Mouse (Mus musculus): ENCODE data around the gene Ccdc183. TPM values are rescaled to one million over a fixed set of nuclear protein-coding genes. Genes with fewer than 3 reads are reported as not detected.

The Ccdc183 gene
- total and polyA plus RNA-seq, 3 experiments = 0.05 TPM; not detected in 2

- peaks cover 23% of the 10 kb centered on the region for H3K27me3 ChIP-seq (ENCODE audit: insufficient read depth, low read length)
- no peaks in the 10 kb centered on the region for H3K4me1 ChIP-seq (ENCODE audit: insufficient read depth, low read depth, low read length)
- no peaks in the 10 kb centered on the region for H3K36me3 ChIP-seq (replicated peaks)
- no peak for DNase-seq (ENCODE audit: low spot score)
- H3K9me3 ChIP-seq (replicated peaks) = no peaks in the 10 kb centered on the region
- ATAC-seq (ENCODE audit: extremely low read depth, insufficient number of reproducible peaks, low FRiP score, poor library complexity, severe bottlenecking) = no peak
- no peak within 1 kb of the TSS for H3K4me3 ChIP-seq (ENCODE audit: low read depth, low read length)
- TF ChIP-seq GATA2 (IDR thresholded peaks at IDR 0.05; ENCODE audit: borderline replicate concordance, low read depth, low read length) (no peak), CTCF (IDR thresholded peaks at IDR 0.05; ENCODE audit: low read depth, low read length) (no peak), POLR2AphosphoS5 (IDR thresholded peaks at IDR 0.05; ENCODE audit: insufficient replicate concordance, low read depth, low read length) (no peak), GATA1 (IDR thresholded peaks at IDR 0.05; ENCODE audit: borderline replicate concordance, low read length) (no peak), TAL1 (conservative IDR thresholded peaks at IDR 0.05; ENCODE audit: low read depth, low read length) (no peak)
These were observed 40.2 kb upstream of the Ccdc183 start, which contains the start of gene Lcn5 for GRCm38 (mm10) chr2:25657652-25658051. Lcn5 (plus strand) TSS chr2:25657952.

DNA sequence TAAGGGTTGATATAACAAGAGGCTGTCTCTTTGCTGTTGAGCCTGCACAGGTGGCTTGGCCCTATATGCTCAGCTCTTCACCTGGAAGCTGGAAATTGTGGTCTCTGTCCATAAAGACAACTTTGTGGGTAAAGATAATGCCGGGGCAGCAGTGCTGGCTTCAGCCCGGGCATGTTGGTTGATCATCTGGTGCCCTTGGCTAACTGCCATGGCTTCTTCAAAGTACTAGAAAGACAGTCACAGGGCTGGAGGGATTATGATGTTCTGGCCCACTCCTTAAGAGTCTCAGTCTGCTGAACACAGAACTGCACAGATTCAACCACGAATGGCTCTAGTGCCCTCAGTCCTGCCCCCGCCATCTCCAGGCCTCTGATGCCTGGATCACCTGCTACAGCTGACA lies 39.8 kb upstream of the Ccdc183 start:
- Histone ChIP-seq H3K9me3 (replicated peaks) (no peaks in the 10 kb centered on the region), H3K27me3 (ENCODE audit: insufficient read depth, low read length) (peaks cover 23% of the 10 kb centered on the region), H3K36me3 (replicated peaks) (no peaks in the 10 kb centered on the region), H3K4me1 (ENCODE audit: insufficient read depth, low read depth, low read length) (no peaks in the 10 kb centered on the region), H3K4me3 (ENCODE audit: low read depth, low read length) (no peak overlapping the region)
- no peak for DNase-seq (ENCODE audit: low spot score)
- no peak for TF ChIP-seq TAL1 (conservative IDR thresholded peaks at IDR 0.05; ENCODE audit: low read depth, low read length)
- no peak for TF ChIP-seq GATA2 (IDR thresholded peaks at IDR 0.05; ENCODE audit: borderline replicate concordance, low read depth, low read length)
- no peak for TF ChIP-seq CTCF (IDR thresholded peaks at IDR 0.05; ENCODE audit: low read depth, low read length)
- TF ChIP-seq GATA1 (IDR thresholded peaks at IDR 0.05; ENCODE audit: borderline replicate concordance, low read length) = no peak
- TF ChIP-seq POLR2AphosphoS5 (IDR thresholded peaks at IDR 0.05; ENCODE audit: insufficient replicate concordance, low read depth, low read length) = no peak
- no peak for ATAC-seq (ENCODE audit: extremely low read depth, insufficient number of reproducible peaks, low FRiP score, poor library complexity, severe bottlenecking)

- DNase-seq (ENCODE audit: low spot score) = no peak
- peaks cover 23% of the 10 kb centered on the region for H3K27me3 ChIP-seq (ENCODE audit: insufficient read depth, low read length)
- TF ChIP-seq GATA1 (IDR thresholded peaks at IDR 0.05; ENCODE audit: borderline replicate concordance, low read length) (no peak), TAL1 (conservative IDR thresholded peaks at IDR 0.05; ENCODE audit: low read depth, low read length) (no peak), POLR2AphosphoS5 (IDR thresholded peaks at IDR 0.05; ENCODE audit: insufficient replicate concordance, low read depth, low read length) (no peak), CTCF (IDR thresholded peaks at IDR 0.05; ENCODE audit: low read depth, low read length) (no peak), GATA2 (IDR thresholded peaks at IDR 0.05; ENCODE audit: borderline replicate concordance, low read depth, low read length) (no peak)
- no peak for ATAC-seq (ENCODE audit: extremely low read depth, insufficient number of reproducible peaks, low FRiP score, poor library complexity, severe bottlenecking)
- no peaks in the 10 kb centered on the region for H3K36me3 ChIP-seq (replicated peaks)
- H3K9me3 ChIP-seq (replicated peaks) = no peaks in the 10 kb centered on the region
- H3K4me3 ChIP-seq (ENCODE audit: low read depth, low read length) = no peak overlapping the region
- H3K4me1 ChIP-seq (ENCODE audit: insufficient read depth, low read depth, low read length) = no peaks in the 10 kb centered on the region
These were observed 39.2 kb upstream of the Ccdc183 start for GRCm38 (mm10) chr2:25656691-25657090.

DNA sequence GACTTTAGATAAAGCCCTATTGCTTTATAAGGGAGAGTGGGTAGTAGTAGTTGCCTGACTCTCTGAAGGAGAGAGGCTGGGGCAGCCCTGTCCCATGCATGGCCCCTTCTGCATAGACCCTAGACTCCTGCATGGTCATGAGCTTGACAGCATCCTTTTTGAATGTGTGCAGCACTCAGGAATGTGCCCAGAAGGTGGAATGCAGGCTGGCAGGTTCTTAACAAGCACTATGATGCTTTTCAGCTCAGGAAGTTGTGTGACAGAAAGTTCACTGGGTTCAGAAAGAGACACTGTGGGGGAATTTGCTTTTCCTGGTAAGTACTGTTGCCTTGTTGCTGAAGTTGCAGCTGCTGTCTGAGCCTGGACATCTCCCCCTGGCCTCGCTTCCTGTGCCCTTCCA lies 37.0 kb upstream of the Ccdc183 start:
- Histone ChIP-seq H3K9me3 (replicated peaks) (no peaks in the 10 kb centered on the region), H3K4me3 (ENCODE audit: low read depth, low read length) (no peak overlapping the region), H3K36me3 (replicated peaks) (no peaks in the 10 kb centered on the region), H3K4me1 (ENCODE audit: insufficient read depth, low read depth, low read length) (no peaks in the 10 kb centered on the region), H3K27me3 (ENCODE audit: insufficient read depth, low read length) (peaks cover 28% of the 10 kb centered on the region)
- no peak for DNase-seq (ENCODE audit: low spot score)
- TF ChIP-seq GATA1 (IDR thresholded peaks at IDR 0.05; ENCODE audit: borderline replicate concordance, low read length) = no peak
- TF ChIP-seq GATA2 (IDR thresholded peaks at IDR 0.05; ENCODE audit: borderline replicate concordance, low read depth, low read length) = no peak
- TF ChIP-seq CTCF (IDR thresholded peaks at IDR 0.05; ENCODE audit: low read depth, low read length) = no peak
- no peak for TF ChIP-seq TAL1 (conservative IDR thresholded peaks at IDR 0.05; ENCODE audit: low read depth, low read length)
- TF ChIP-seq POLR2AphosphoS5 (IDR thresholded peaks at IDR 0.05; ENCODE audit: insufficient replicate concordance, low read depth, low read length) = no peak
- no peak for ATAC-seq (ENCODE audit: extremely low read depth, insufficient number of reproducible peaks, low FRiP score, poor library complexity, severe bottlenecking)

GRCm38 (mm10) chr2:25652902-25653301 lies 35.4 kb upstream of the Ccdc183 start, which contains the start of gene Lcn8:
Lcn8 (plus strand) TSS chr2:25653120.
- TF ChIP-seq GATA1 (IDR thresholded peaks at IDR 0.05; ENCODE audit: borderline replicate concordance, low read length) = no peak
- TF ChIP-seq TAL1 (conservative IDR thresholded peaks at IDR 0.05; ENCODE audit: low read depth, low read length) = no peak
- no peak for TF ChIP-seq CTCF (IDR thresholded peaks at IDR 0.05; ENCODE audit: low read depth, low read length)
- no peak for TF ChIP-seq GATA2 (IDR thresholded peaks at IDR 0.05; ENCODE audit: borderline replicate concordance, low read depth, low read length)
- TF ChIP-seq POLR2AphosphoS5 (IDR thresholded peaks at IDR 0.05; ENCODE audit: insufficient replicate concordance, low read depth, low read length) = no peak
- ATAC-seq (ENCODE audit: extremely low read depth, insufficient number of reproducible peaks, low FRiP score, poor library complexity, severe bottlenecking) (no peak), DNase-seq (ENCODE audit: low spot score) (no peak)
- no peak within 1 kb of the TSS for H3K4me3 ChIP-seq (ENCODE audit: low read depth, low read length)
- H3K27me3 ChIP-seq (ENCODE audit: insufficient read depth, low read length) = peaks cover 28% of the 10 kb centered on the region
- H3K36me3 ChIP-seq (replicated peaks) = no peaks in the 10 kb centered on the region
- no peaks in the 10 kb centered on the region for H3K4me1 ChIP-seq (ENCODE audit: insufficient read depth, low read depth, low read length)
- no peaks in the 10 kb centered on the region for H3K9me3 ChIP-seq (replicated peaks)

GRCm38 (mm10) chr2:25639890-25640289 lies 22.4 kb upstream of the Ccdc183 start:
- DNase-seq (ENCODE audit: low spot score) (no peak), ATAC-seq (ENCODE audit: extremely low read depth, insufficient number of reproducible peaks, low FRiP score, poor library complexity, severe bottlenecking) (no peak)
- TF ChIP-seq TAL1 (conservative IDR thresholded peaks at IDR 0.05; ENCODE audit: low read depth, low read length) = no peak
- no peak for TF ChIP-seq GATA1 (IDR thresholded peaks at IDR 0.05; ENCODE audit: borderline replicate concordance, low read length)
- TF ChIP-seq POLR2AphosphoS5 (IDR thresholded peaks at IDR 0.05; ENCODE audit: insufficient replicate concordance, low read depth, low read length) = no peak

More at GRCm38 (mm10) chr2:25639890-25640289, 22.4 kb upstream of the Ccdc183 start:
- H3K36me3 ChIP-seq (replicated peaks) = no peaks in the 10 kb centered on the region
- H3K4me3 ChIP-seq (ENCODE audit: low read depth, low read length) = no peak overlapping the region
- H3K4me1 ChIP-seq (ENCODE audit: insufficient read depth, low read depth, low read length) = no peaks in the 10 kb centered on the region
- no peaks in the 10 kb centered on the region for H3K9me3 ChIP-seq (replicated peaks)
- peaks cover 7% of the 10 kb centered on the region for H3K27me3 ChIP-seq (ENCODE audit: insufficient read depth, low read length)
